Mouse (Mus musculus): ENCODE data around the gene Rpgrip1l. TPM values are rescaled to one million over a fixed set of nuclear protein-coding genes. Genes with fewer than 3 reads are reported as not detected.

The Rpgrip1l gene
- polyA plus RNA-seq (2014; fragmentation: Nextera tagmentation; extraction: Ambion mirVana), result 12.9 and 14.2 TPM in 2 replicates

GRCm38 (mm10) chr8:91312835-91313832 is at the start of gene Rpgrip1l, which contains the start of gene Fto:
Rpgrip1l (minus strand) TSS chr8:91313262.
Fto (plus strand) TSS chr8:91313525.
- Histone ChIP-seq H3K27ac (peak within 1 kb of the TSS; percentile 78), H3K9ac (peak within 1 kb of the TSS; percentile 77), H3K4me3 (replicated peaks; ENCODE audit: low read length) (peak within 1 kb of the TSS; percentile 67), H3K36me3 (replicated peaks; ENCODE audit: control insufficient read depth, insufficient read depth) (0 out of 2 replicates have a peak, but pooled peaks cover 3% of the 10 kb centered on the region), H3K27me3 (ENCODE audit: control insufficient read depth, insufficient read depth, low read length) (no peaks in the 10 kb centered on the region), H3K9me3 (ENCODE audit: control insufficient read depth, low read length) (no peaks in the 10 kb centered on the region), H3K4me2 (replicated peaks) (peak within 1 kb of the TSS; percentile 83), H3K4me1 (replicated peaks; ENCODE audit: control insufficient read depth, insufficient read depth, low read length) (peaks cover 29% of the 10 kb centered on the region)
- 1% methylated on average over 59 of the region's 59 CpGs for WGBS
- DNase-seq (ENCODE audit: low spot score) (peak; percentile 98), ATAC-seq (ENCODE audit: low FRiP score) (peak; percentile 99)

- H3K27me3 ChIP-seq (ENCODE audit: control insufficient read depth, insufficient read depth, low read length), result peaks cover 7% of the 10 kb centered on the region; the same call in 1 of the 2 replicates
Measured at GRCm38 (mm10) chr8:91360644-91361357, 47.7 kb upstream of the Rpgrip1l start.

DNA sequence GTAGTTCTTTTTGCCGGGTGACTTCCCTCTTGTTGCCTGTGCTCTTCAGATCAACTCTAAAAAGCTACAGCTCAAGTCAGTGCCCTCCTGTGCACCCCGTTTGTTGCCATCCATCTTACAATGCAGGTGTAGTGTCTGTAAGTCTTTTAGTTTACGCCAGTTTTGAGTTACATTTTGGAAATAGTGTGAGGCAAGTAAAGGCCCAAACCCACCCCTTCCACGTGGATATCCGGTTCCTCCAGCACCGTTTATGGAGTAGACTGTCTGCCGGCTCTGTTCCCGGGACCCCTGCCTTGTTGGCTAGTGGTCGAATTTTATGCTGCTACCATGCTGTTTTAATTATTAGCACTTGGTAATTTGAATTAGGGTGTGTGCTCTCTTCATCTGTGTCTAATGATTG is 46.4 kb upstream of the Rpgrip1l start:
- ATAC-seq (ENCODE audit: low FRiP score), result no peak
- WGBS, result 78% methylated on average over 9 of the region's 9 CpGs
- no peak overlapping the region for H3K4me3 ChIP-seq (replicated peaks; ENCODE audit: low read length)
- H3K36me3 ChIP-seq (replicated peaks; ENCODE audit: control insufficient read depth, insufficient read depth), result no peaks in the 10 kb centered on the region
- H3K27ac ChIP-seq, result no peak overlapping the region
- no peaks in the 10 kb centered on the region for H3K9me3 ChIP-seq (ENCODE audit: control insufficient read depth, low read length)
- H3K27me3 ChIP-seq (ENCODE audit: control insufficient read depth, insufficient read depth, low read length), result peaks cover 7% of the 10 kb centered on the region; the same call in 1 of the 2 replicates
- no peak overlapping the region for H3K9ac ChIP-seq
- no peak overlapping the region for H3K4me2 ChIP-seq (replicated peaks)
- DNase-seq (ENCODE audit: low spot score), result no peak
- peaks cover 23% of the 10 kb centered on the region for H3K4me1 ChIP-seq (replicated peaks; ENCODE audit: control insufficient read depth, insufficient read depth, low read length)

More at GRCm38 (mm10) chr8:91360644-91361357, 47.7 kb upstream of the Rpgrip1l start:
- 90% methylated on average over 10 of the region's 10 CpGs for WGBS
- no peak for ATAC-seq (ENCODE audit: low FRiP score)
- Histone ChIP-seq H3K27ac (no peak overlapping the region), H3K9me3 (ENCODE audit: control insufficient read depth, low read length) (no peaks in the 10 kb centered on the region), H3K4me3 (replicated peaks; ENCODE audit: low read length) (no peak overlapping the region), H3K9ac (no peak overlapping the region), H3K36me3 (replicated peaks; ENCODE audit: control insufficient read depth, insufficient read depth) (no peaks in the 10 kb centered on the region), H3K4me2 (replicated peaks) (no peak overlapping the region), H3K4me1 (replicated peaks; ENCODE audit: control insufficient read depth, insufficient read depth, low read length) (peaks cover 19% of the 10 kb centered on the region)
- no peak for DNase-seq (ENCODE audit: low spot score)

DNA sequence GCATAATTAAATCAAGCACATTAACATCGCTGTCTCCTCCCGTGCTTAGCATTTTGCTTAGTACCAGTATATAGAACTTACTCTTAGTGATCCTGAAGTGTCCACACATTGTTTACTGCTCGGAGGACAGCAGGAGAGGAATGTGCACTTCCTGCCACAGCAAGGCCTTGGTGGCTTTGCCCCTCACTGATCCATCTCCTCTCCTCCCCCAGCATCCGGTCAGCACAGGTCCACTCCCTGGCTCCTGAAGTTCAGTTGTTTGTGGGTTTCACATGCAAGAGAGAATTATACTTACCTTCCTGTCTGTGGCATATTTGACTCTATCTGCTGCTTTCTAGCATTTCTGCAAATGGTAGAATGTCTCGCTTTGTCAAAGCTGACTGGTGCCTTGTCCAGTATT is 45.0 kb upstream of the Rpgrip1l start:
- no peaks in the 10 kb centered on the region for H3K27me3 ChIP-seq (ENCODE audit: control insufficient read depth, insufficient read depth, low read length)
- no peak overlapping the region for H3K4me2 ChIP-seq (replicated peaks)
- no peak overlapping the region for H3K4me3 ChIP-seq (replicated peaks; ENCODE audit: low read length)
- H3K36me3 ChIP-seq (replicated peaks; ENCODE audit: control insufficient read depth, insufficient read depth), result no peaks in the 10 kb centered on the region
- ATAC-seq (ENCODE audit: low FRiP score), result no peak
- H3K9ac ChIP-seq, result no peak overlapping the region
- no peak for DNase-seq (ENCODE audit: low spot score)
- no peaks in the 10 kb centered on the region for H3K9me3 ChIP-seq (ENCODE audit: control insufficient read depth, low read length)
- WGBS, result 78% methylated on average over 5 of the region's 5 CpGs
- peaks cover 23% of the 10 kb centered on the region for H3K4me1 ChIP-seq (replicated peaks; ENCODE audit: control insufficient read depth, insufficient read depth, low read length)
- no peak overlapping the region for H3K27ac ChIP-seq

DNA sequence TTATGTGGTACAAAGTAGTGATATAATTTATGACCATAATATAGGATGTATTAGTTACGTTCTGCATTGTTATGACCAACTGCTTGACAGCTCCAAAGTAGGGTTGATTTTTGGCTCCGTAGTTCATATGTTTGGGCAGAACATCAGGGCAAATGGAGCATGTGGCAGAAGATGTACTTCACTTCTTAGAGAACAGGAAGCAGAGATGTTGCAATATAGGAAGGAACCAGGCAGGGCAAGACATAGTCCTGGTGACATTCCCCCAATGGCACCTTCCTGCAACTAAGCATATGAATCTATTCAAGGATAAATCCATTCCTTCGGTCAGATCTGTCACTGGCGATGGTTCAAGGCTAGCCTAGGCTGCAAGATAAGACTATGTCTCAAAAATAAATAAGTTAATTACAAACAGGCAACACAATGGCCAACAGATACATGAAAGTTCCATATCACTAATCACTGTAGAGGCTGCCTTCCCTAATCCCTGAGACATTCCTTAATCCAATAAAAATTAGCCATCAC is 44.5 kb upstream of the Rpgrip1l start:
- WGBS, result 93% methylated on average over 4 of the region's 4 CpGs
- DNase-seq (ENCODE audit: low spot score), result no peak
- Histone ChIP-seq H3K9ac (no peak overlapping the region), H3K4me3 (replicated peaks; ENCODE audit: low read length) (no peak overlapping the region), H3K36me3 (replicated peaks; ENCODE audit: control insufficient read depth, insufficient read depth) (no peaks in the 10 kb centered on the region), H3K27me3 (ENCODE audit: control insufficient read depth, insufficient read depth, low read length) (no peaks in the 10 kb centered on the region), H3K27ac (no peak overlapping the region), H3K9me3 (ENCODE audit: control insufficient read depth, low read length) (no peaks in the 10 kb centered on the region), H3K4me1 (replicated peaks; ENCODE audit: control insufficient read depth, insufficient read depth, low read length) (peaks cover 23% of the 10 kb centered on the region), H3K4me2 (replicated peaks) (no peak overlapping the region)
- ATAC-seq (ENCODE audit: low FRiP score), result no peak

- no peak for DNase-seq (ENCODE audit: low spot score)
- 39% methylated on average over 11 of the region's 11 CpGs for WGBS
Measured at GRCm38 (mm10) chr8:91355956-91356699, 43.1 kb upstream of the Rpgrip1l start.

GRCm38 (mm10) chr8:91355301-91355905 is 42.3 kb upstream of the Rpgrip1l start:
- ATAC-seq (ENCODE audit: low FRiP score), result no peak
- H3K27me3 ChIP-seq (ENCODE audit: control insufficient read depth, insufficient read depth, low read length), result no peaks in the 10 kb centered on the region
- H3K4me2 ChIP-seq (replicated peaks), result peak overlapping the region; percentile 36

More at GRCm38 (mm10) chr8:91355956-91356699, 43.1 kb upstream of the Rpgrip1l start:
- no peaks in the 10 kb centered on the region for H3K27me3 ChIP-seq (ENCODE audit: control insufficient read depth, insufficient read depth, low read length)
- peak overlapping the region; percentile 36 for H3K4me2 ChIP-seq (replicated peaks)
- peaks cover 23% of the 10 kb centered on the region for H3K4me1 ChIP-seq (replicated peaks; ENCODE audit: control insufficient read depth, insufficient read depth, low read length)
- ATAC-seq (ENCODE audit: low FRiP score), result peak; percentile 68; the same call in 1 of the 2 replicates
- no peaks in the 10 kb centered on the region for H3K9me3 ChIP-seq (ENCODE audit: control insufficient read depth, low read length)
- no peak overlapping the region for H3K9ac ChIP-seq
- H3K36me3 ChIP-seq (replicated peaks; ENCODE audit: control insufficient read depth, insufficient read depth), result no peaks in the 10 kb centered on the region
- peak overlapping the region; percentile 65 for H3K27ac ChIP-seq
- H3K4me3 ChIP-seq (replicated peaks; ENCODE audit: low read length), result no peak overlapping the region

DNA sequence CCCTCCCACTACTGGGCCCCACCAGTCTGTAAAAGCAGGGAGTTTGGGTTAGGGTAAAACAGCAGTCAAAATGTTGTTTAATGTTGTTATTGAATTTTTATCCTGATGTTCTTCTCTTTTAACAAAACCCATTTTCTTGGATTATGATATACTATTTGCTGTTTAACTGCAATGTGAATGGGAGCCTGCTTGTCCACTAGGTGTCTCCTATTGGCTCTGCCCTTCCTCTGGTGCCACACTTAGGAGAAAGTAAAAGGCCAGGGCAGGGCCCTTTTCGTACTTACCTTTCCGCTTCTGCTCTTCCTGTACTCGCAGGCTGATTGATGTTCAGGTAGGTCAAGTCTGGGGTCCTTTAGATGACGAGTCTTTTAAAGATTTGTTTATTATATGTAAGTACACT is 40.8 kb upstream of the Rpgrip1l start:
- Histone ChIP-seq H3K4me1 (replicated peaks; ENCODE audit: control insufficient read depth, insufficient read depth, low read length) (peaks cover 32% of the 10 kb centered on the region), H3K9me3 (ENCODE audit: control insufficient read depth, low read length) (no peaks in the 10 kb centered on the region), H3K36me3 (replicated peaks; ENCODE audit: control insufficient read depth, insufficient read depth) (no peaks in the 10 kb centered on the region), H3K4me3 (replicated peaks; ENCODE audit: low read length) (no peak overlapping the region), H3K27me3 (ENCODE audit: control insufficient read depth, insufficient read depth, low read length) (no peaks in the 10 kb centered on the region), H3K27ac (no peak overlapping the region), H3K9ac (no peak overlapping the region), H3K4me2 (replicated peaks) (no peak overlapping the region)
- ATAC-seq (ENCODE audit: low FRiP score), result no peak
- DNase-seq (ENCODE audit: low spot score), result no peak
- WGBS, result 91% methylated on average over 4 of the region's 4 CpGs

More at GRCm38 (mm10) chr8:91355301-91355905, 42.3 kb upstream of the Rpgrip1l start:
- Histone ChIP-seq H3K9me3 (ENCODE audit: control insufficient read depth, low read length) (no peaks in the 10 kb centered on the region), H3K4me3 (replicated peaks; ENCODE audit: low read length) (no peak overlapping the region), H3K9ac (peak overlapping the region; percentile 18), H3K4me1 (replicated peaks; ENCODE audit: control insufficient read depth, insufficient read depth, low read length) (peaks cover 29% of the 10 kb centered on the region), H3K27ac (peak overlapping the region; percentile 65), H3K36me3 (replicated peaks; ENCODE audit: control insufficient read depth, insufficient read depth) (no peaks in the 10 kb centered on the region)
- WGBS, result 24% methylated on average over 10 of the region's 10 CpGs
- DNase-seq (ENCODE audit: low spot score), result no peak
